Mouse (Mus musculus): ENCODE measurements around the gene Tnfrsf14. TPM values are rescaled to one million over a fixed set of nuclear protein-coding genes. Genes with fewer than 3 reads are reported as not detected.

Gene Tnfrsf14
- polyA plus RNA-seq, 1 experiment from 2014 or later = 2.9 TPM

DNA sequence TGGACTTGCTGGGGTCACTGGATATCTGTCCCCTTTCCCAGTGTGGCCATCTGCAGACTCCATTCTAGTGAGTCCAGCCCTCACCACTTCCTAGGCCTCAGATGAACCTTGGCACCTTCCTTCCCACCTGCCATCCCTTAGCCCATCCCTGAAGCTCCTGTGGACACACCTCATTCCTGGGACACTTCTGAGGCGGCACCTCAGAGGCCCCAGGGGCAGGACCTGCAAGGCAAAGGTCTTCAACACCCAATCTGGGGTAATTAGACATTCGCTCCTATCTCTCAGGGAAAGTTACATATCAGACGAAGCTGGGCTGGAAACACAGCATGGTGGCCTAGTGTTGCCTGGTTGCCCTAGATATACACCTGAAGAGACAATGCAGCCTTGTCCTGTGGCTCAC is 13.7 kb downstream of the Tnfrsf14 start:
- WGBS = 69% methylated on average over 3 of the region's 3 CpGs

GRCm38 (mm10) chr4:154914252-154914651 is 14.1 kb downstream of the Tnfrsf14 start:
- no peak for ATAC-seq (ENCODE audit: insufficient number of reproducible peaks, low FRiP score)
- 97% methylated on average over 4 of the region's 4 CpGs for WGBS
- H3K4me2 ChIP-seq = no peak overlapping the region
- H3K4me1 ChIP-seq (replicated peaks) = peaks cover 12% of the 10 kb centered on the region
- no peak overlapping the region for H3K4me3 ChIP-seq
- no peaks in the 10 kb centered on the region for H3K36me3 ChIP-seq
- no peaks in the 10 kb centered on the region for H3K9me3 ChIP-seq (replicated peaks)
- no peak overlapping the region for H3K9ac ChIP-seq
- H3K27me3 ChIP-seq (replicated peaks) = no peaks in the 10 kb centered on the region
- H3K27ac ChIP-seq (ENCODE audit: poor library complexity, severe bottlenecking) = no peak overlapping the region

More for the DNA sequence above, 13.7 kb downstream of the Tnfrsf14 start:
- Histone ChIP-seq H3K27me3 (replicated peaks) (no peaks in the 10 kb centered on the region), H3K36me3 (no peaks in the 10 kb centered on the region), H3K4me1 (replicated peaks) (peaks cover 12% of the 10 kb centered on the region), H3K9ac (no peak overlapping the region), H3K9me3 (replicated peaks) (no peaks in the 10 kb centered on the region), H3K27ac (ENCODE audit: poor library complexity, severe bottlenecking) (no peak overlapping the region), H3K4me2 (no peak overlapping the region), H3K4me3 (no peak overlapping the region)
- no peak for ATAC-seq (ENCODE audit: insufficient number of reproducible peaks, low FRiP score)

DNA sequence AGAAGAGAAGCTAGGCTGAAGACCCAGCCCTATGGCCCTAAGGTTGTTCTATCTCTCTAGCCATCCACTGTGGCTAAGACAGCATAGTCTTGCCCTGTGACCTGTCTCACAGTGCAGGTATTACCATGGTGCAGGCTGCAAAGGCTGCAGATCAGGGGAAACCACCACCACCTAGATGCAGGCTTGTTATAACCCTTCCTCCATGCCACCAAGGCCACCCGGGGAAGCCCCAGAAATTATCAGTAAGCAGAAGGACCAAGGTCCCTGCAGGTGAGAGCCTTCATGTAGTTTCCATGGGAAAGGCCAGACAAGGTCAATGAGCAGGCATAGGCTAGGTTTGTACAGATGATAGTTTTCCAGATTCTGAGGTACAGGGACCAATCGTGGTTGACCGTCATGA is 14.5 kb downstream of the Tnfrsf14 start:
- Histone ChIP-seq H3K9ac (no peak overlapping the region), H3K36me3 (no peaks in the 10 kb centered on the region), H3K9me3 (replicated peaks) (no peaks in the 10 kb centered on the region), H3K4me1 (replicated peaks) (peaks cover 12% of the 10 kb centered on the region), H3K4me3 (no peak overlapping the region), H3K27me3 (replicated peaks) (no peaks in the 10 kb centered on the region), H3K4me2 (no peak overlapping the region), H3K27ac (ENCODE audit: poor library complexity, severe bottlenecking) (no peak overlapping the region)
- WGBS = 90% methylated on average over 3 of the region's 3 CpGs
- no peak for ATAC-seq (ENCODE audit: insufficient number of reproducible peaks, low FRiP score)

DNA sequence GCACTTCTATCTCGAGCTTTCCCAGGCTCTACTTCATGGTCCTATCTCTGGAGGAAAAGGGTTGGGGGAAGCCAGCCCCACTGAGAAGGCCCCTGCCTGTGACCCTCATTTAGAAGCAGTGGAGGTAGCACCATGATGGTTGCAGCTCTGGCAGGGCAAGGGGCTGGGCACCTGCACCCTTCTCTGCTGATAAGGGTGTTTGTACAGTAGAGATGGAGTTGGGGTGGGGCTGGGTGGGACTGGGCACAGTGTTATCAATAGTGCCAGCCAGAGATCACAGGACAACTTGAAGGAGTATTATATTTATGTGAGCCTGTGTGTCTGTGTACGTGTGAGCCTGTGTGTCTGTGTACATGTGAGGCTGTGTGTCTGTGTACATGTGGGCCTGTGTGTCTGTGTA is 16.7 kb downstream of the Tnfrsf14 start:
- WGBS = 52% methylated on average over 2 of the region's 2 CpGs
- peak; percentile 87 for ATAC-seq (ENCODE audit: insufficient number of reproducible peaks, low FRiP score)
- peaks cover 14% of the 10 kb centered on the region for H3K4me1 ChIP-seq (replicated peaks)

DNA sequence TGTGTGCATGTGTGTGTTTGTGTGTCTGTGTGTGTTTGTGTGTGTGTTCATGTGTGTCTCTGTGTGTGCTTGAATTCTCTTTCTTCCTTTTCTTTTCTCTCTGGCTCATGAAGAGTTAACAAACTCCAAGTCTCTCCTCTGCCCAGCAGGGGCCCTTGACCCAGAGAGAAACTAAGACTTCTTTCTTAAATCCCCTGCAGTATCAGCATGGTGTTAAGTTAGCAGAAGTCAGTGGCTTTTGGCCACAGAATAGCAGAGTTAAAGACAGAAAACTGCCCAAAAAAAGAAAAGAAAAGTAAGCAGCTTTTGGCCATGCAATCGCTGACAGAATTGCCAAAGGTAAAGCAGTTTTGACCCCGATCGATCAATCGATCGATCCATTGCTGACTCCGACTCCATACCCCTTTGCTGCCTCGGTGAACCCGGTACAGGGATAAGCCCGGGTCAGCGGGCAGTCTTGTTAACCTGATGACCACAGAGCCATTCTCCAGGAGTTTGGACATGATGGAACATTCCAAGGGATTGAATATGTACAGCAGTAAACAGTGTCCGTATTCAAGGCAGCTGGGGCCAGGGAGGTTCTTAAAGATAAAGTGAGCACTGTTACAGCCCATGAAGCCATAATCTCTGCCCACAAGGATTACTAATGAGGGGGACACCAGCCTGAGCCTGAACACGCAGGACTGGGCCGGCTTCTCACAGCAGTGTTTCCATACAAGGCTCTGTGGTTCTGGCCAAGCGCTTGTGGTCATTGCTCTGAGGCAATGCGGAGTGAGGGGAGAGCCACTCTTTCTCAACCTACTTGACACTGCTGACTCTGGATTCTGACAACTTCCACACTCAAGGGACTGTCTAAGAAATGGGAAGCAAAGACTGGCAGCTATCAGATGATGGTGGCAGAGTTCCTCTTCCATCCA is 17.5 kb downstream of the Tnfrsf14 start:
- Histone ChIP-seq H3K36me3 (no peaks in the 10 kb centered on the region), H3K27ac (ENCODE audit: poor library complexity, severe bottlenecking) (no peak overlapping the region), H3K9me3 (replicated peaks) (no peaks in the 10 kb centered on the region), H3K4me1 (replicated peaks) (peaks cover 14% of the 10 kb centered on the region), H3K4me3 (no peak overlapping the region), H3K27me3 (replicated peaks) (no peaks in the 10 kb centered on the region), H3K9ac (no peak overlapping the region; the same call in 1 of the 2 replicates), H3K4me2 (0 out of 2 replicates have a peak overlapping the region, but pooled peaks have one; percentile 16)
- WGBS = 28% methylated on average over 15 of the region's 15 CpGs
- ATAC-seq (ENCODE audit: insufficient number of reproducible peaks, low FRiP score) = peak; percentile 39; the same call in 1 of the 2 replicates

More for the DNA sequence above, 16.7 kb downstream of the Tnfrsf14 start:
- Histone ChIP-seq H3K27me3 (replicated peaks) (no peaks in the 10 kb centered on the region), H3K9me3 (replicated peaks) (no peaks in the 10 kb centered on the region), H3K4me3 (no peak overlapping the region), H3K27ac (ENCODE audit: poor library complexity, severe bottlenecking) (no peak overlapping the region), H3K4me2 (no peak overlapping the region), H3K9ac (no peak overlapping the region), H3K36me3 (no peaks in the 10 kb centered on the region)

GRCm38 (mm10) chr4:154908490-154908889 is 19.9 kb downstream of the Tnfrsf14 start:
- no peak for ATAC-seq (ENCODE audit: insufficient number of reproducible peaks, low FRiP score)
- WGBS = 75% methylated on average over 5 of the region's 5 CpGs
- Histone ChIP-seq H3K4me3 (no peak overlapping the region), H3K27me3 (replicated peaks) (peaks cover 4% of the 10 kb centered on the region; the same call in 1 of the 2 replicates), H3K27ac (ENCODE audit: poor library complexity, severe bottlenecking) (no peak overlapping the region), H3K36me3 (no peaks in the 10 kb centered on the region), H3K9ac (no peak overlapping the region), H3K9me3 (replicated peaks) (no peaks in the 10 kb centered on the region), H3K4me1 (replicated peaks) (peaks cover 21% of the 10 kb centered on the region), H3K4me2 (no peak overlapping the region)

- H3K27ac ChIP-seq (ENCODE audit: poor library complexity, severe bottlenecking) = no peak overlapping the region
- ATAC-seq (ENCODE audit: insufficient number of reproducible peaks, low FRiP score) = 0 out of 2 replicates have a peak, but pooled peaks have one; percentile 67
- peaks cover 21% of the 10 kb centered on the region for H3K4me1 ChIP-seq (replicated peaks)
- peak overlapping the region; percentile 27; the same call in 1 of the 2 replicates for H3K4me2 ChIP-seq
- peaks cover 4% of the 10 kb centered on the region; the same call in 1 of the 2 replicates for H3K27me3 ChIP-seq (replicated peaks)
- no peak overlapping the region for H3K9ac ChIP-seq
- no peak overlapping the region for H3K4me3 ChIP-seq
- H3K36me3 ChIP-seq = no peaks in the 10 kb centered on the region
- 44% methylated on average over 17 of the region's 17 CpGs for WGBS
- no peaks in the 10 kb centered on the region for H3K9me3 ChIP-seq (replicated peaks)
Measured at GRCm38 (mm10) chr4:154907833-154908232, 20.5 kb downstream of the Tnfrsf14 start.

DNA sequence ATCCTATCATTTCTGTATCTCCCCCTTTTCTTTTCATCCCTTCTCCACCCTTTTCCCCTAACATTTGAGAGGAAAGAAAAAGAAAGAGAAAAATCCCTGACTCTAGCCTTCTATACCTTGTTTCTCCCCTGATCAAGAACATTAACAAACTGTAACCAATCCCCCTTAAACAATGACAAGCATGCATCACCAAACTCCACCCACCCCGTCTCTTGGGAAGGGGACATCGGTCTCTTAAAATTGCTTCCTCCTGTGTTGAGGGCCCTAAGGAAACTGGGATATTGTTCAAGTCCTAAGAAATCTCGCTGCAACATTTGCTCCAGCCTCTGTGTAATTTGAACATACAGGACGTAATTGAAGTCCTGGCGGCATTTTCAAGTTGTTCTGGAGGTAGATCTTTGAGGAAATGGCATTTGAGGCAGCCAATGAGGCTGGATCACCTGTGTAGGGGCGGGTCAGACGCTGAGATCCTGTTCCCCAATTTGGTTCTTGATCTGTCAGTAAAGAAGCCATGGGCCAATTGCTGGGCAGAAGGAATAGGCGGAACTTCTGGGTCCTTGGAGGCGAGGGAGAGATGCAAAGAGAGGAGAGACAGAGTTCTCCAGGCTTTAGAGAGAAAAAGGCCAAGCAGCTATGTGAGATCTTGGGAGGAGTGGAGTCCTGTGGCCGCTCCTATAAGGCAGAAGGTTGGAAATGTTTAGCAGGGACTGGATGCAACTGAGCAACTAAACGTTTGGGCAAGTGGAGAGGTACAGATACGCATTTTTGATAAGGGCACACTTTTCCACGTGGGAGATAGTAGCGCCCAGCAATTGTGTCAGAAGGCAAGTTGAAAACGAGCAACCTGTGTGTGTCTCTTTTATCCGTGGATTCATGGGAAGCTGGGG is 23.9 kb downstream of the Tnfrsf14 start:
- Histone ChIP-seq H3K36me3 (no peaks in the 10 kb centered on the region), H3K27me3 (replicated peaks) (peaks cover 4% of the 10 kb centered on the region; the same call in 1 of the 2 replicates), H3K9ac (peak overlapping the region; percentile 69), H3K27ac (ENCODE audit: poor library complexity, severe bottlenecking) (no peak overlapping the region; the same call in 1 of the 2 replicates), H3K4me1 (replicated peaks) (peaks cover 9% of the 10 kb centered on the region), H3K9me3 (replicated peaks) (no peaks in the 10 kb centered on the region), H3K4me3 (peak overlapping the region; percentile 53), H3K4me2 (peak overlapping the region; percentile 93)
- WGBS = 1% methylated on average over 16 of the region's 16 CpGs
- ATAC-seq (ENCODE audit: insufficient number of reproducible peaks, low FRiP score) = peak; percentile 94

- no peak overlapping the region for H3K9ac ChIP-seq
- ATAC-seq (ENCODE audit: insufficient number of reproducible peaks, low FRiP score) = no peak
- H3K36me3 ChIP-seq = no peaks in the 10 kb centered on the region
- 83% methylated on average over 2 of the region's 2 CpGs for WGBS
- no peak overlapping the region for H3K27ac ChIP-seq (ENCODE audit: poor library complexity, severe bottlenecking)
- no peak overlapping the region for H3K4me2 ChIP-seq
- H3K27me3 ChIP-seq (replicated peaks) = peaks cover 7% of the 10 kb centered on the region
- no peaks in the 10 kb centered on the region for H3K9me3 ChIP-seq (replicated peaks)
- peaks cover 20% of the 10 kb centered on the region for H3K4me1 ChIP-seq (replicated peaks)
- H3K4me3 ChIP-seq = no peak overlapping the region
Measured at GRCm38 (mm10) chr4:154902371-154902770, 26.0 kb downstream of the Tnfrsf14 start.

DNA sequence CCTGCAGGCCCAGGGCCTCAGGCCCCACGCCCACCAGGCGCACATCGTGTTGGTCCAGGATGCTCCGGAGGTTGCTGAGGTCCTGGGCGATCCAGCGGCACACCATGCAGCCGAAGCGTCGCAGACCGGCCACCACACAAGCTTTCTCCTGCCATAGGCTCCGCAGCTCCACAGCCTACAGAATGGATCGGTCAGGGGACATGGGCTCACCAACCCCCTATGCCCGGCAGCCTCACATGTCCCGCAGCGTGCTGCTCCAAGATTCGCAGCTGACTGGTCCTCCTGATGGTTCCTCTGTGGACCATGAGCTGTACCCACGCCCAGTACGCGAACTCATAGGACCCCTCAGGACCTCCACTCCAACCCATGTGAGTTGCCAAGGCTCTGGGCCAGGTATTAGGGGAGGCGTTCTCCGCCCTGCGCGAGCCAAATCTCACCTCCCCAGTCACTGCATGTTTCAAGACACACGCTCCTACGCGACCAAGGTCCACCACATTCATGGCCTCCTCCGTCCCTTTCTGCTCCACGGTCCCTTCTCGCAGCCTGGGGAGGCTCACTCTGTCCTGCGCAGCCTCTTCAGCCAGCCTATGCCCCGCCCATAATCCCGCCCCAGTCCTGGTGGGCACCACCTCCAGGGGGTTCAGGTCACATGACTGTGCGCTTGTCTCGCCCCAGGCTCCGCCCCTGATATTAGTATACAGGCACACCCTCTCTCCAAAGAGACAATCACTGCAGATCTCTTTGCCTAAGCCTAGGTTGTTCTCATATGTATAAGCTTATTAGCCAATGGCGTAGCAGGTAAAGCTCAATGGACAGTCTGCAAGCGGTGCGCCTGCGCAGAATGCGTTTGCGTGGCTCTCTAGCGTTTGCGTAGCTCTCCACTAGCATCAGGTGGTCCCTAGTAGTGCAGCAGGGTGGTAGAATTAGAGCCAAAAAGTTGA is 29.6 kb downstream of the Tnfrsf14 start, which contains the start of gene Fam213b:
Gene Fam213b, minus strand, starts transcription at position 630 of the 941 bp plus-strand sequence.
- peak; percentile 98 for ATAC-seq (ENCODE audit: insufficient number of reproducible peaks, low FRiP score)
- no peaks in the 10 kb centered on the region for H3K9me3 ChIP-seq (replicated peaks)
- peak within 1 kb of the TSS; percentile 92 for H3K4me2 ChIP-seq
- H3K4me1 ChIP-seq (replicated peaks) = peaks cover 16% of the 10 kb centered on the region
- H3K36me3 ChIP-seq = no peaks in the 10 kb centered on the region
- peaks cover 30% of the 10 kb centered on the region for H3K27me3 ChIP-seq (replicated peaks)
- H3K9ac ChIP-seq = peak within 1 kb of the TSS; percentile 79
- WGBS = 3% methylated on average over 43 of the region's 43 CpGs
- H3K4me3 ChIP-seq = peak within 1 kb of the TSS; percentile 55
- H3K27ac ChIP-seq (ENCODE audit: poor library complexity, severe bottlenecking) = peak within 1 kb of the TSS; percentile 36; the same call in 1 of the 2 replicates

All from heart, embryonic 12.5 days (tissue).